Mouse (Mus musculus): ENCODE measurements at regions not wholly inside any gene's neighbourhood (a gene's known extent, or its start where the extent isn't known, plus 50 kb on each side); places are given as distances from the start of the nearest gene placed in this dataset.

- peak; percentile 87 for DNase-seq
These were observed 159.5 kb downstream of the Gpm6a start for GRCm38 (mm10) chr8:55114160-55114559.

- DNase-seq: peak; percentile 81
These were observed 161.7 kb downstream of the Gpm6a start for GRCm38 (mm10) chr8:55116357-55116756.
